Mouse (Mus musculus) limb, embryonic 10.5 days (tissue): ENCODE measurements around the gene Orc2. TPM values are rescaled to one million over a fixed set of nuclear protein-coding genes. Genes with fewer than 3 reads are reported as not detected.
A peak's percentile ranks its signal among the peaks of the same experiment; 100 is the strongest.

ENCODE experiments used
- DNase-seq: peaks from one replicate; pipeline ENCODE4 v3.0.0-alpha.2; 2017; ENCODE audit warnings: low spot score
- H3K27ac ChIP-seq: fragments of 300-500 bp; sonication (generic); 2 replicates; pipeline ENCODE4 v1.5.1; 2016; ENCODE audit warnings: mild to moderate bottlenecking
- H3K27me3 ChIP-seq: fragments of 300-500 bp; sonication (generic); 2 replicates; pipeline ENCODE4 v1.6.1; 2016; ENCODE audit warnings: low read depth, mild to moderate bottlenecking; ENCODE audit not compliant: poor library complexity, severe bottlenecking
- H3K36me3 ChIP-seq: fragments of 300-500 bp; sonication (generic); 2 replicates; pipeline ENCODE4 v1.6.1; 2016; ENCODE audit warnings: mild to moderate bottlenecking, moderate library complexity
- H3K4me1 ChIP-seq: fragments of 300-500 bp; sonication (generic); 2 replicates; pipeline ENCODE4 v1.6.1; 2016
- H3K4me3 ChIP-seq: fragments of 300-500 bp; sonication (generic); 2 replicates; pipeline ENCODE4 v1.5.1; 2016; ENCODE audit warnings: mild to moderate bottlenecking, moderate library complexity
- H3K9me3 ChIP-seq: fragments of 300-500 bp; sonication (generic); replicated peaks from 2 replicates; pipeline ENCODE4 v1.6.1; 2016; ENCODE audit warnings: mild to moderate bottlenecking
- WGBS: fragments of 180-500 bp; shearing (Covaris S2); methylation state at CpG from one replicate; pipeline ENCODE4 v1.1.7; 2016; 5-methylcytosine and 5-hydroxymethylcytosine counted together
- polyA plus RNA-seq: library from polyadenylated mRNA; unstranded; fragments of >200 nt; fragmentation: Nextera tagmentation; extraction: Ambion mirVana; gene quantifications from 2 replicates; pipeline ENCODE4 v1.2.1, GENCODE M21; 2016

The Orc2 gene
- polyA plus RNA-seq, result 50.1 and 55.6 TPM in 2 replicates

GRCm38 (mm10) chr1:58504577-58505254 lies at the start of gene Orc2:
TSS of gene Orc2 (minus strand) at chr1:58505109.
- H3K4me1 ChIP-seq, result peaks cover 11% of the 10 kb centered on the region
- H3K27ac ChIP-seq, result peak within 1 kb of the TSS; percentile 94
- WGBS, result under 1% methylated on average over 64 of the region's 64 CpGs
- peak within 1 kb of the TSS; percentile 99 for H3K4me3 ChIP-seq
- peak; percentile 90 for DNase-seq
- peaks cover 36% of the 10 kb centered on the region for H3K36me3 ChIP-seq
- no peaks in the 10 kb centered on the region for H3K27me3 ChIP-seq
- peaks cover 9% of the 10 kb centered on the region for H3K9me3 ChIP-seq

DNA sequence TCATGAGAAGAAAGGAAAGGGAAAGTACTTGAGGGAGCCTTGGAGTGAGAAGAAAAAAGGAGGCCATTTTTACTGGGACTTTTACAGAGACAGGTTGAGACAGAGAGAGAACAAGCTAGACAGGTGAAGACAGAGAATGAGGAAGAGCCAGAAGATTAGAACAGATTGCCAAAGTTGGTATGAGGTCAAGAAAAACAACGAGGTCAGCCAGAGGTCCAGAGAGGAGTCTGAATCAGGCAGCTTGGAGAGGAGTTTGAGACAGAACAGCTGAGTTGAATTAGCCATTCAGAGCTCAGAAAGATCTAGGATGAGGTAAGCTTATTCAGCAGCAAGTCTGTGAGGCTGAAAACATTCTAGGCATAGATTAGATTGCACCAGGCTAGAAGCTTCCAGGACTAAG lies 36.5 kb upstream of the Orc2 start:
- Histone ChIP-seq H3K9me3 (no peaks in the 10 kb centered on the region), H3K36me3 (peaks cover 64% of the 10 kb centered on the region), H3K27ac (no peak overlapping the region), H3K4me1 (no peaks in the 10 kb centered on the region), H3K27me3 (no peaks in the 10 kb centered on the region), H3K4me3 (no peak overlapping the region)
- no peak for DNase-seq
- WGBS, result 83% methylated on average over 1 of the region's 1 CpGs

- Histone ChIP-seq H3K9me3 (peaks cover 11% of the 10 kb centered on the region), H3K27me3 (no peaks in the 10 kb centered on the region), H3K4me3 (no peak overlapping the region), H3K4me1 (peaks cover 11% of the 10 kb centered on the region), H3K36me3 (peaks cover 19% of the 10 kb centered on the region), H3K27ac (no peak overlapping the region)
- WGBS, result 89% methylated on average over 3 of the region's 3 CpGs
- no peak for DNase-seq
Observed at GRCm38 (mm10) chr1:58507249-58507648, 2.3 kb upstream of the Orc2 start.

- WGBS, result 42% methylated on average over 9 of the region's 9 CpGs
- Histone ChIP-seq H3K9me3 (peaks cover 9% of the 10 kb centered on the region), H3K4me1 (peaks cover 11% of the 10 kb centered on the region), H3K27me3 (no peaks in the 10 kb centered on the region), H3K27ac (peak overlapping the region; percentile 94), H3K4me3 (peak overlapping the region; percentile 99), H3K36me3 (peaks cover 45% of the 10 kb centered on the region)
- DNase-seq, result no peak
Observed at GRCm38 (mm10) chr1:58503793-58504370, 1.0 kb downstream of the Orc2 start.

DNA sequence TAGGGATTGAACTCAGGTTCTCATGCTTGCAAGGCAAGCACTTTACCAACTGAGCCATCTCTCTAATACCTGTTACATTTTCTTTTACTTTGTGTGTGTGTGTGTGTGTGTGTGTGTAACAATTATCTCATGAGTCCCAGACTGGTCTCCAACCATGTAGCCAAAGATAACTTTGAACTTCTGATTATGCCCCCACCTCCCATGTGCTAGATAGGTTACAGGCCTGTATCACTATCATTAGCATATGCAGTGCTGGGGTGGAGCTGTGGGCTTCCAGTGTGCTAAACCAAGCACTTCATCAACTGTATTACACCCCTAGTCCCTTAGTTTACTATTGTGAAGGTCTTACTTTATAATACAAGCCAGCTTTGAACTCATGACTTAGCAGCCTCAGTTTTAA lies 1.8 kb downstream of the Orc2 start:
- H3K36me3 ChIP-seq, result peaks cover 51% of the 10 kb centered on the region

GRCm38 (mm10) chr1:58498758-58499157 lies 6.2 kb downstream of the Orc2 start:
- no peak overlapping the region for H3K4me3 ChIP-seq
- 94% methylated on average over 1 of the region's 1 CpGs for WGBS
- peaks cover 75% of the 10 kb centered on the region for H3K36me3 ChIP-seq
- DNase-seq, result no peak
- H3K4me1 ChIP-seq, result peaks cover 8% of the 10 kb centered on the region
- no peak overlapping the region for H3K27ac ChIP-seq
- H3K9me3 ChIP-seq, result no peaks in the 10 kb centered on the region
- H3K27me3 ChIP-seq, result no peaks in the 10 kb centered on the region

More for the DNA sequence above, 1.8 kb downstream of the Orc2 start:
- Histone ChIP-seq H3K4me3 (peak overlapping the region; percentile 99), H3K27ac (no peak overlapping the region), H3K9me3 (peaks cover 9% of the 10 kb centered on the region), H3K4me1 (peaks cover 11% of the 10 kb centered on the region), H3K27me3 (no peaks in the 10 kb centered on the region)
- DNase-seq, result no peak

- Histone ChIP-seq H3K36me3 (peaks cover 86% of the 10 kb centered on the region), H3K27me3 (no peaks in the 10 kb centered on the region), H3K4me3 (no peak overlapping the region), H3K27ac (no peak overlapping the region), H3K9me3 (no peaks in the 10 kb centered on the region), H3K4me1 (no peaks in the 10 kb centered on the region)
- no peak for DNase-seq
- WGBS, result 97% methylated on average over 4 of the region's 4 CpGs
Observed at GRCm38 (mm10) chr1:58497678-58498077, 7.2 kb downstream of the Orc2 start.

- 95% methylated on average over 6 of the region's 6 CpGs for WGBS
- Histone ChIP-seq H3K27me3 (no peaks in the 10 kb centered on the region), H3K27ac (no peak overlapping the region), H3K9me3 (no peaks in the 10 kb centered on the region), H3K4me1 (no peaks in the 10 kb centered on the region), H3K4me3 (no peak overlapping the region), H3K36me3 (peaks cover 98% of the 10 kb centered on the region)
- DNase-seq, result no peak
Observed at GRCm38 (mm10) chr1:58495603-58496002, 9.3 kb downstream of the Orc2 start.

GRCm38 (mm10) chr1:58482647-58483046 lies 22.3 kb downstream of the Orc2 start:
- no peak for DNase-seq
- WGBS, result 98% methylated on average over 4 of the region's 4 CpGs
- H3K4me1 ChIP-seq, result no peaks in the 10 kb centered on the region
- no peak overlapping the region for H3K27ac ChIP-seq
- no peaks in the 10 kb centered on the region for H3K9me3 ChIP-seq
- H3K4me3 ChIP-seq, result no peak overlapping the region
- no peaks in the 10 kb centered on the region for H3K27me3 ChIP-seq
- peaks cover 99% of the 10 kb centered on the region for H3K36me3 ChIP-seq

DNA sequence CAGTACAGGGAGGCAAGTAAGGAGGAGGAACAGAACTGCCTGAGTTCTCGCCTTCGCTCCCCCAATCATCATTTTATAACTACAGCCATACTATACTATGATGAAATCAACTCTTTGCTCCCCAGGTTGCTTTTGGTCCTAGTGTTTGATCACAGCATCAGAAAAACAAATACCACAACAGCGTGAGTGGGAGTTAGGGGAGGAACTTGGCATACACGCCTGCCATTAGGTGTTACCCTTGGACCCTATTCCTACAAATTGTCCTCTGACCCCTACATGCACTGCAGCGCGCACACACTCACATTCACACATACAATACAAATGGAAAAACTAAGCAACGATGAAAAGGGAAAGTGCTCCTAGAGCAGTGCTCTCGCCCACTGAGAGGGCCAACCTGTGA lies 29.2 kb downstream of the Orc2 start:
- DNase-seq, result no peak
- no peaks in the 10 kb centered on the region for H3K9me3 ChIP-seq
- no peak overlapping the region for H3K27ac ChIP-seq
- H3K4me3 ChIP-seq, result no peak overlapping the region
- no peaks in the 10 kb centered on the region for H3K4me1 ChIP-seq
- WGBS, result 94% methylated on average over 8 of the region's 8 CpGs
- H3K27me3 ChIP-seq, result no peaks in the 10 kb centered on the region
- peaks cover 96% of the 10 kb centered on the region for H3K36me3 ChIP-seq

- DNase-seq, result no peak
- no peaks in the 10 kb centered on the region for H3K27me3 ChIP-seq
- H3K4me3 ChIP-seq, result no peak overlapping the region
- WGBS, result 95% methylated on average over 4 of the region's 4 CpGs
- no peaks in the 10 kb centered on the region for H3K4me1 ChIP-seq
- H3K36me3 ChIP-seq, result peaks cover 96% of the 10 kb centered on the region
- H3K27ac ChIP-seq, result no peak overlapping the region
- no peaks in the 10 kb centered on the region for H3K9me3 ChIP-seq
Observed at GRCm38 (mm10) chr1:58465561-58465960, 39.3 kb downstream of the Orc2 start.

DNA sequence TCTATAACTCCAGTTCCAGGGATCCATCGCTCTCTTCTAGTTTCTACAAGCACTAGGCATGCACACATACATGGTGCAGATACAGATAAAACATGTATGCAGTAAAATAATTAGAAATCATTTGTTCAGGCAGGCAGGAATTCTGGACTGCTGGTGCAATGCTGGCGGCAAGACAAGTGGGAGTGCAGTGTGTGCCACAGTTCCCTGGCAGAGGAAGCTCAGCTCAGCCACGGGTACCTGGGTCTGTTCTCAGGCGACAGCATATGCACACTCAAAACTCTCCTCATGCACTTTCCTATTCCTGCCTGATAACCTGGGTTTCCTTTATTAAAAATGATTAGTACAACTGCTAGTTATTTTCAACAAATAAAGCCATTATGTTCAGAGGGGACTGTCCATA lies 39.9 kb downstream of the Orc2 start:
- Histone ChIP-seq H3K27ac (no peak overlapping the region), H3K27me3 (no peaks in the 10 kb centered on the region), H3K9me3 (no peaks in the 10 kb centered on the region), H3K36me3 (peaks cover 96% of the 10 kb centered on the region), H3K4me1 (no peaks in the 10 kb centered on the region), H3K4me3 (no peak overlapping the region)
- DNase-seq, result no peak
- WGBS, result 90% methylated on average over 4 of the region's 4 CpGs

GRCm38 (mm10) chr1:58463935-58464334 lies 41.0 kb downstream of the Orc2 start:
- WGBS, result 92% methylated on average over 2 of the region's 2 CpGs
- H3K4me3 ChIP-seq, result no peak overlapping the region
- DNase-seq, result no peak
- no peaks in the 10 kb centered on the region for H3K9me3 ChIP-seq
- peaks cover 96% of the 10 kb centered on the region for H3K36me3 ChIP-seq
- no peak overlapping the region for H3K27ac ChIP-seq
- H3K27me3 ChIP-seq, result no peaks in the 10 kb centered on the region
- H3K4me1 ChIP-seq, result no peaks in the 10 kb centered on the region
